Mouse (Mus musculus): ENCODE data around the gene Cfap221.

- TF ChIP-seq HCFC1 (IDR thresholded peaks at IDR 0.05; ENCODE audit: borderline replicate concordance, insufficient read depth, low read length) (no peak), ZNF384 (IDR thresholded peaks at IDR 0.05; ENCODE audit: low read depth, low read length) (no peak), CHD2 (IDR thresholded peaks at IDR 0.05; ENCODE audit: low read depth, low read length) (no peak), ZC3H11A (IDR thresholded peaks at IDR 0.05; ENCODE audit: borderline replicate concordance, low read depth, low read length) (no peak), MAFK (IDR thresholded peaks at IDR 0.05; ENCODE audit: insufficient read depth, low read depth, low read length) (no peak)
These were observed 112.8 kb downstream of the Cfap221 start for GRCm38 (mm10) chr1:119884272-119884671.
